Mouse (Mus musculus) embryonic fibroblast, embryonic 13.5 days (primary cell): ENCODE results near the gene Prkaa2.

Experiments
- CTCF ChIP-seq: IDR thresholded peaks from 2 replicates; pipeline ENCODE4 v1.5.1; 2011; ENCODE audit warnings: mild to moderate bottlenecking, control low read depth, low read length, moderate library complexity, borderline replicate concordance; ENCODE audit not compliant: insufficient read depth
- POLR2A ChIP-seq: IDR thresholded peaks from 2 replicates; pipeline ENCODE4 v1.6.1; 2011; ENCODE audit warnings: low read depth, mild to moderate bottlenecking, control low read depth, low read length, moderate library complexity

- TF ChIP-seq POLR2A (no peak), CTCF (no peak)
These were observed 14.4 kb downstream of the Prkaa2 start for GRCm38 (mm10) chr4:105095316-105095715.
